Mouse (Mus musculus): Measurements from ENCODE around the gene Rbbp6. TPM values are rescaled to one million over a fixed set of nuclear protein-coding genes. Genes with fewer than 3 reads are reported as not detected.

Rbbp6 gene
- polyA plus RNA-seq, 1 experiment from 2014 or later, result 30.6 TPM

GRCm38 (mm10) chr7:122949268-122949667 is 16.2 kb upstream of the Rbbp6 start:
- no peaks in the 10 kb centered on the region for H3K27me3 ChIP-seq
- H3K36me3 ChIP-seq, result no peaks in the 10 kb centered on the region
- no peak overlapping the region for H3K9ac ChIP-seq
- ATAC-seq (replicated peaks; ENCODE audit: low FRiP score), result no peak
- H3K4me2 ChIP-seq, result no peak overlapping the region
- no peaks in the 10 kb centered on the region for H3K4me1 ChIP-seq
- 63% methylated on average over 3 of the region's 3 CpGs for WGBS
- no peak overlapping the region for H3K27ac ChIP-seq
- H3K4me3 ChIP-seq (replicated peaks), result no peak overlapping the region
- H3K9me3 ChIP-seq (replicated peaks), result no peaks in the 10 kb centered on the region

GRCm38 (mm10) chr7:122951464-122951863 is 14.0 kb upstream of the Rbbp6 start:
- H3K9me3 ChIP-seq (replicated peaks), result no peaks in the 10 kb centered on the region
- WGBS, result 72% methylated on average over 4 of the region's 4 CpGs
- H3K4me3 ChIP-seq (replicated peaks), result no peak overlapping the region
- no peaks in the 10 kb centered on the region for H3K4me1 ChIP-seq
- H3K9ac ChIP-seq, result no peak overlapping the region
- ATAC-seq (replicated peaks; ENCODE audit: low FRiP score), result no peak
- H3K4me2 ChIP-seq, result no peak overlapping the region
- H3K27ac ChIP-seq, result no peak overlapping the region
- no peaks in the 10 kb centered on the region for H3K27me3 ChIP-seq
- H3K36me3 ChIP-seq, result no peaks in the 10 kb centered on the region

- Histone ChIP-seq H3K9me3 (replicated peaks) (no peaks in the 10 kb centered on the region), H3K27me3 (no peaks in the 10 kb centered on the region), H3K4me3 (replicated peaks) (no peak overlapping the region), H3K9ac (no peak overlapping the region), H3K27ac (no peak overlapping the region), H3K4me2 (no peak overlapping the region), H3K36me3 (no peaks in the 10 kb centered on the region), H3K4me1 (no peaks in the 10 kb centered on the region)
- 64% methylated on average over 6 of the region's 6 CpGs for WGBS
- ATAC-seq (replicated peaks; ENCODE audit: low FRiP score), result no peak
Observed at GRCm38 (mm10) chr7:122952066-122952465, 13.4 kb upstream of the Rbbp6 start.

GRCm38 (mm10) chr7:122954451-122955225 is 10.8 kb upstream of the Rbbp6 start:
- H3K27ac ChIP-seq, result no peak overlapping the region
- H3K4me3 ChIP-seq (replicated peaks), result no peak overlapping the region
- no peak overlapping the region for H3K4me2 ChIP-seq
- no peaks in the 10 kb centered on the region for H3K36me3 ChIP-seq
- WGBS, result 84% methylated on average over 11 of the region's 11 CpGs
- no peaks in the 10 kb centered on the region for H3K9me3 ChIP-seq (replicated peaks)
- H3K4me1 ChIP-seq, result no peaks in the 10 kb centered on the region
- no peaks in the 10 kb centered on the region for H3K27me3 ChIP-seq
- H3K9ac ChIP-seq, result no peak overlapping the region
- ATAC-seq (replicated peaks; ENCODE audit: low FRiP score), result no peak

GRCm38 (mm10) chr7:122955226-122955955 is 10.1 kb upstream of the Rbbp6 start:
- no peak overlapping the region for H3K4me2 ChIP-seq
- peak; percentile 52; the same call in 1 of the 2 replicates for ATAC-seq (replicated peaks; ENCODE audit: low FRiP score)
- H3K27ac ChIP-seq, result no peak overlapping the region

GRCm38 (mm10) chr7:122968751-122969150 is 3.3 kb downstream of the Rbbp6 start:
- WGBS, result 56% methylated on average over 4 of the region's 4 CpGs
- H3K4me1 ChIP-seq, result peaks cover 22% of the 10 kb centered on the region
- H3K9ac ChIP-seq, result no peak overlapping the region
- no peaks in the 10 kb centered on the region for H3K27me3 ChIP-seq
- H3K4me2 ChIP-seq, result peak overlapping the region; percentile 79
- H3K36me3 ChIP-seq, result peaks cover 15% of the 10 kb centered on the region
- H3K9me3 ChIP-seq (replicated peaks), result no peaks in the 10 kb centered on the region
- no peak overlapping the region for H3K27ac ChIP-seq
- H3K4me3 ChIP-seq (replicated peaks), result no peak overlapping the region
- ATAC-seq (replicated peaks; ENCODE audit: low FRiP score), result no peak

More at GRCm38 (mm10) chr7:122955226-122955955, 10.1 kb upstream of the Rbbp6 start:
- Histone ChIP-seq H3K4me3 (replicated peaks) (no peak overlapping the region), H3K36me3 (no peaks in the 10 kb centered on the region), H3K27me3 (no peaks in the 10 kb centered on the region), H3K4me1 (no peaks in the 10 kb centered on the region), H3K9ac (no peak overlapping the region), H3K9me3 (replicated peaks) (no peaks in the 10 kb centered on the region)
- 81% methylated on average over 8 of the region's 8 CpGs for WGBS

GRCm38 (mm10) chr7:122969231-122970032 is 3.9 kb downstream of the Rbbp6 start:
- peak; percentile 98 for ATAC-seq (replicated peaks; ENCODE audit: low FRiP score)
- H3K9me3 ChIP-seq (replicated peaks), result no peaks in the 10 kb centered on the region
- WGBS, result under 1% methylated on average over 62 of the region's 62 CpGs
- peaks cover 24% of the 10 kb centered on the region for H3K4me1 ChIP-seq
- H3K4me3 ChIP-seq (replicated peaks), result peak overlapping the region; percentile 95
- H3K27me3 ChIP-seq, result no peaks in the 10 kb centered on the region
- H3K27ac ChIP-seq, result peak overlapping the region; percentile 86
- peak overlapping the region; percentile 79 for H3K4me2 ChIP-seq
- peak overlapping the region; percentile 98 for H3K9ac ChIP-seq
- peaks cover 19% of the 10 kb centered on the region for H3K36me3 ChIP-seq

- Histone ChIP-seq H3K27me3 (no peaks in the 10 kb centered on the region), H3K9me3 (replicated peaks) (no peaks in the 10 kb centered on the region), H3K4me2 (peak overlapping the region; percentile 79), H3K4me3 (replicated peaks) (peak overlapping the region; percentile 95), H3K4me1 (peaks cover 24% of the 10 kb centered on the region), H3K36me3 (peaks cover 22% of the 10 kb centered on the region), H3K27ac (peak overlapping the region; percentile 86), H3K9ac (peak overlapping the region; percentile 98)
- WGBS, result under 1% methylated on average over 64 of the region's 69 CpGs
- peak; percentile 71 for ATAC-seq (replicated peaks; ENCODE audit: low FRiP score)
Observed at GRCm38 (mm10) chr7:122970119-122970781, 4.8 kb downstream of the Rbbp6 start.

- Histone ChIP-seq H3K4me2 (peak overlapping the region; percentile 79), H3K4me3 (replicated peaks) (peak overlapping the region; percentile 95), H3K9ac (peak overlapping the region; percentile 98), H3K27me3 (no peaks in the 10 kb centered on the region), H3K9me3 (replicated peaks) (no peaks in the 10 kb centered on the region), H3K4me1 (peaks cover 24% of the 10 kb centered on the region), H3K36me3 (peaks cover 27% of the 10 kb centered on the region), H3K27ac (peak overlapping the region; percentile 86)
- under 1% methylated on average over 14 of the region's 14 CpGs for WGBS
- no peak for ATAC-seq (replicated peaks; ENCODE audit: low FRiP score)
Observed at GRCm38 (mm10) chr7:122970864-122971420, 5.5 kb downstream of the Rbbp6 start.

GRCm38 (mm10) chr7:122972006-122972689 is 6.7 kb downstream of the Rbbp6 start:
- Histone ChIP-seq H3K4me3 (replicated peaks) (peak overlapping the region; percentile 95), H3K36me3 (peaks cover 36% of the 10 kb centered on the region), H3K4me2 (peak overlapping the region; percentile 79), H3K9ac (peak overlapping the region; percentile 98), H3K27me3 (no peaks in the 10 kb centered on the region), H3K27ac (no peak overlapping the region), H3K4me1 (peaks cover 24% of the 10 kb centered on the region), H3K9me3 (replicated peaks) (no peaks in the 10 kb centered on the region)
- 82% methylated on average over 4 of the region's 4 CpGs for WGBS
- ATAC-seq (replicated peaks; ENCODE audit: low FRiP score), result no peak

- H3K4me1 ChIP-seq, result no peaks in the 10 kb centered on the region
- H3K36me3 ChIP-seq, result peaks cover 51% of the 10 kb centered on the region
- 76% methylated on average over 1 of the region's 1 CpGs for WGBS
- H3K27ac ChIP-seq, result no peak overlapping the region
- H3K9ac ChIP-seq, result no peak overlapping the region
- H3K4me2 ChIP-seq, result no peak overlapping the region
- H3K27me3 ChIP-seq, result no peaks in the 10 kb centered on the region
- no peak for ATAC-seq (replicated peaks; ENCODE audit: low FRiP score)
- no peaks in the 10 kb centered on the region for H3K9me3 ChIP-seq (replicated peaks)
- no peak overlapping the region for H3K4me3 ChIP-seq (replicated peaks)
Observed at GRCm38 (mm10) chr7:122979514-122979913, 14.0 kb downstream of the Rbbp6 start.

All from kidney, embryonic 15.5 days (tissue).